Mouse (Mus musculus) MEL (cell line): ENCODE results near the gene Ccdc152. TPM values are rescaled to one million over a fixed set of nuclear protein-coding genes. Genes with fewer than 3 reads are reported as not detected.

Source experiments
- DNase-seq: peaks from one replicate; pipeline ENCODE4 v3.0.0; 2011; ENCODE audit warnings: low read depth, low spot score
- H3K27ac ChIP-seq: 2 replicates; pipeline ENCODE4 v1.5.1; 2012; ENCODE audit warnings: low read depth, mild to moderate bottlenecking, control low read depth, low read length, moderate library complexity; ENCODE audit not compliant: control insufficient read depth
- H3K27me3 ChIP-seq, 2 experiments: fragments of 150-350 bp in 1 of 2; sonication (generic) in 1 of 2; 2 replicates each; pipeline ENCODE4 v1.6.1; 2012; ENCODE audit warnings: low read length in 2 of 2, mild to moderate bottlenecking in 2 of 2, improper control_type of control experiment in 1 of 2, moderate library complexity in 1 of 2; ENCODE audit not compliant: insufficient read depth in 2 of 2, control insufficient read depth in 1 of 2
- H3K36me3 ChIP-seq, 2 experiments: 2 replicates each; pipeline ENCODE4 v1.6.1; 2012 to 2014; ENCODE audit warnings: low read length in 2 of 2, improper control_type of control experiment in 1 of 2, inconsistent platforms in 1 of 2, mild to moderate bottlenecking in 1 of 2; ENCODE audit not compliant: insufficient read depth in 2 of 2, control insufficient read depth in 1 of 2
- H3K4me1 ChIP-seq, 2 experiments: fragments of 150-350 bp in 1 of 2; sonication (generic) in 1 of 2; 2 replicates each; pipeline ENCODE4 v1.6.1; 2012; ENCODE audit warnings: low read length in 2 of 2, improper control_type of control experiment in 1 of 2, mild to moderate bottlenecking in 1 of 2; ENCODE audit not compliant: insufficient read depth in 2 of 2, control insufficient read depth in 1 of 2
- H3K4me3 ChIP-seq, 2 experiments: fragments of 150-350 bp in 1 of 2; sonication (generic) in 1 of 2; 2 replicates each; pipeline ENCODE4 v1.5.1; 2012; ENCODE audit warnings: low read depth in 2 of 2, low read length in 2 of 2, mild to moderate bottlenecking in 2 of 2, moderate library complexity in 2 of 2, control low read depth in 1 of 2, improper control_type of control experiment in 1 of 2; ENCODE audit not compliant: control insufficient read depth in 1 of 2, insufficient read depth in 1 of 2
- H3K79me2 ChIP-seq: 2 replicates; pipeline ENCODE4 v1.6.1; 2012; ENCODE audit warnings: mild to moderate bottlenecking, low read length, moderate library complexity; ENCODE audit not compliant: control insufficient read depth, poor library complexity, insufficient read depth
- H3K9ac ChIP-seq: 2 replicates; pipeline ENCODE4 v1.6.1; 2012; ENCODE audit warnings: low read depth, mild to moderate bottlenecking, control low read depth, low read length, moderate library complexity; ENCODE audit not compliant: control insufficient read depth, poor library complexity, severe bottlenecking
- H3K9me3 ChIP-seq: fragments of 150-350 bp; sonication (generic); replicated peaks from 2 replicates; pipeline ENCODE4 v1.6.1; 2012; ENCODE audit warnings: mild to moderate bottlenecking, low read length, improper control_type of control experiment, moderate library complexity; ENCODE audit not compliant: insufficient read depth
- BHLHE40 ChIP-seq: IDR thresholded peaks from 2 replicates; pipeline ENCODE4 v1.6.1; 2012; ENCODE audit warnings: low read depth, mild to moderate bottlenecking, inconsistent platforms, low read length, improper control_type of control experiment, borderline replicate concordance
- CHD1 ChIP-seq: IDR thresholded peaks from 2 replicates; pipeline ENCODE4 v1.6.1; 2012; ENCODE audit warnings: low read depth, mild to moderate bottlenecking, inconsistent platforms, low read length, improper control_type of control experiment
- CTCF ChIP-seq, 3 experiments: IDR thresholded peaks in 2 of 3; conservative IDR thresholded peaks in 1 of 3; 2 replicates each; pipeline ENCODE4 v1.5.1; 2011 to 2012; ENCODE audit warnings: low read length in 3 of 3, low read depth in 2 of 3, mild to moderate bottlenecking in 2 of 3, improper control_type of control experiment in 1 of 3, inconsistent platforms in 1 of 3, mixed read lengths in 1 of 3, moderate library complexity in 1 of 3; ENCODE audit not compliant: control insufficient read depth in 1 of 3, insufficient read depth in 1 of 3, poor library complexity in 1 of 3, severe bottlenecking in 1 of 3
- ELF1 ChIP-seq: IDR thresholded peaks from 2 replicates; pipeline ENCODE4 v1.6.1; 2014; ENCODE audit warnings: low read depth, mild to moderate bottlenecking, inconsistent platforms, low read length, improper control_type of control experiment, moderate library complexity
- EP300 ChIP-seq, 2 experiments: IDR thresholded peaks; 2 replicates each; pipeline ENCODE4 v1.6.1; 2011; ENCODE audit warnings: improper control_type of control experiment in 2 of 2, low read length in 2 of 2, low read depth in 1 of 2, mild to moderate bottlenecking in 1 of 2
- ETS1 ChIP-seq: IDR thresholded peaks from 2 replicates; pipeline ENCODE4 v1.6.1; 2012; ENCODE audit warnings: low read depth, mild to moderate bottlenecking, inconsistent platforms, low read length, improper control_type of control experiment, moderate library complexity
- JUND ChIP-seq: IDR thresholded peaks from 2 replicates; pipeline ENCODE4 v1.6.1; 2011; ENCODE audit warnings: low read depth, mild to moderate bottlenecking, improper control_type of control experiment, low read length
- KAT2A ChIP-seq: conservative IDR thresholded peaks from 2 replicates; pipeline ENCODE4 v1.6.1; 2012; ENCODE audit warnings: low read depth, low read length, improper control_type of control experiment, inconsistent platforms
- MAX ChIP-seq: IDR thresholded peaks from 2 replicates; pipeline ENCODE4 v1.6.1; 2011; ENCODE audit warnings: low read length, improper control_type of control experiment
- MYB ChIP-seq: IDR thresholded peaks from 2 replicates; pipeline ENCODE4 v1.6.1; 2011; ENCODE audit warnings: mild to moderate bottlenecking, low read depth, low read length, improper control_type of control experiment
- MYC ChIP-seq: IDR thresholded peaks from 2 replicates; pipeline ENCODE4 v1.6.1; 2011; ENCODE audit warnings: low read depth, mild to moderate bottlenecking, low read length, improper control_type of control experiment, moderate library complexity
- NRF1 ChIP-seq: IDR thresholded peaks from 2 replicates; pipeline ENCODE4 v1.6.1; 2014; ENCODE audit warnings: low read depth, mild to moderate bottlenecking, inconsistent platforms, low read length, improper control_type of control experiment, moderate library complexity; ENCODE audit not compliant: poor library complexity, insufficient read depth, severe bottlenecking
- POLR2A ChIP-seq, 2 experiments: IDR thresholded peaks; 2 replicates each; pipeline ENCODE4 v1.6.1; 2011 to 2012; ENCODE audit warnings: low read length in 2 of 2, mild to moderate bottlenecking in 2 of 2, control low read depth in 1 of 2, improper control_type of control experiment in 1 of 2, low read depth in 1 of 2, moderate library complexity in 1 of 2; ENCODE audit not compliant: control insufficient read depth in 1 of 2, insufficient read depth in 1 of 2, poor library complexity in 1 of 2
- POLR2AphosphoS2 ChIP-seq: IDR thresholded peaks from 2 replicates; pipeline ENCODE4 v1.6.1; 2011; ENCODE audit warnings: low read length, improper control_type of control experiment
- SMC3 ChIP-seq: IDR thresholded peaks from 2 replicates; pipeline ENCODE4 v1.6.1; 2011; ENCODE audit warnings: low read depth, low read length, improper control_type of control experiment
- TAL1 ChIP-seq: IDR thresholded peaks from 2 replicates; pipeline ENCODE4 v1.6.1; 2012; ENCODE audit warnings: mild to moderate bottlenecking, inconsistent platforms, low read length, moderate library complexity, mixed read lengths
- TBP ChIP-seq: IDR thresholded peaks from 2 replicates; pipeline ENCODE4 v1.8.0; 2011; ENCODE audit warnings: low read depth, low read length, improper control_type of control experiment
- TCF12 ChIP-seq: IDR thresholded peaks from 2 replicates; pipeline ENCODE4 v1.6.1; 2014; ENCODE audit warnings: low read depth, mild to moderate bottlenecking, inconsistent platforms, low read length, improper control_type of control experiment, moderate library complexity
- UBTF ChIP-seq: IDR thresholded peaks from 2 replicates; pipeline ENCODE4 v1.6.1; 2012; ENCODE audit warnings: low read depth, mild to moderate bottlenecking, inconsistent platforms, low read length, improper control_type of control experiment, moderate library complexity, borderline replicate concordance; ENCODE audit not compliant: insufficient read depth
- ZMIZ1 ChIP-seq: IDR thresholded peaks from 2 replicates; pipeline ENCODE4 v1.6.1; 2012; ENCODE audit warnings: low read depth, mild to moderate bottlenecking, inconsistent platforms, low read length, improper control_type of control experiment, moderate library complexity
- ZNF384 ChIP-seq: IDR thresholded peaks from 2 replicates; pipeline ENCODE4 v1.6.1; 2012; ENCODE audit warnings: low read depth, mild to moderate bottlenecking, inconsistent platforms, low read length, improper control_type of control experiment
- polyA plus RNA-seq, 2 experiments: library from polyadenylated mRNA; stranded (reverse) in 1 of 2; unstranded in 1 of 2; fragments of >175 nt in 1 of 2; fragments of >200 nt in 1 of 2; gene quantifications; 2 replicates each; pipeline versions ENCODE4 v1.2.1 to v1.2.4; 2012; ENCODE audit warnings: low replicate concordance in 2 of 2, low read depth in 1 of 2; ENCODE audit not compliant: insufficient read length in 2 of 2, insufficient read depth in 1 of 2, missing spikeins in 1 of 2
- total RNA-seq: library from RNA; depleted of rRNA; stranded (reverse); fragments of 300-350 nt; gene quantifications from 2 replicates; pipeline ENCODE4 v1.2.3, GENCODE M21; 2012

Gene Ccdc152
- total and polyA plus RNA-seq, 3 experiments: not detected

DNA sequence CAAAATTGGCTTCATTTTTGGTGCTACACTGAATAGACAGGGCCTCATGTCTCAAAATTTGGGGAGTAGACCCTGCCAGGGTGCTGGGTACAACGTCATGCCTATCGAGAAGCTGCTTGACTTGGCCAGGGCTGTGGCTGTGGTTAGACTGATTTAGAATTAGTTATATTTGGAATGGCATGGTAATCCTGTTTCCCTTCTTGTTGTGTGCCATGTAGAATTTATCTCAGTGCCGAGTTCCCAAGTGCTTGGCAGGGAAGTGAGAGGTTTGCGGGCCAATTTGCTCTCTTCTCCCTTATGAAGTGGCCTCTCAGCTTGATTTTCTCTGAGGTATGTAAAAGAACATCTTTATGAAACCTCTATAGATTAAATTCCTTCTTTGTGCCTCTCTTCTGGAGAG, 29.2 kb upstream of the Ccdc152 start:
- DNase-seq: no peak
- no peaks in the 10 kb centered on the region for H3K36me3 ChIP-seq
- H3K79me2 ChIP-seq: no peaks in the 10 kb centered on the region
- H3K27ac ChIP-seq: no peak overlapping the region
- no peak for TF ChIP-seq ETS1
- TF ChIP-seq BHLHE40: no peak
- TF ChIP-seq TAL1: no peak
- no peak for TF ChIP-seq SMC3
- no peak for TF ChIP-seq UBTF
- TF ChIP-seq CTCF (IDR thresholded peaks at IDR 0.05 in 2 of 3, conservative IDR thresholded peaks at IDR 0.05 in 1 of 3; ENCODE audit: control insufficient read depth in 1 of 3, insufficient read depth in 1 of 3, low read depth in 2 of 3, low read length in 3 of 3, poor library complexity in 1 of 3, severe bottlenecking in 1 of 3): no peak
- H3K4me1 ChIP-seq: no peaks in the 10 kb centered on the region
- no peaks in the 10 kb centered on the region for H3K27me3 ChIP-seq
- no peaks in the 10 kb centered on the region for H3K9me3 ChIP-seq
- no peak overlapping the region for H3K9ac ChIP-seq
- H3K4me3 ChIP-seq: no peak overlapping the region

DNA sequence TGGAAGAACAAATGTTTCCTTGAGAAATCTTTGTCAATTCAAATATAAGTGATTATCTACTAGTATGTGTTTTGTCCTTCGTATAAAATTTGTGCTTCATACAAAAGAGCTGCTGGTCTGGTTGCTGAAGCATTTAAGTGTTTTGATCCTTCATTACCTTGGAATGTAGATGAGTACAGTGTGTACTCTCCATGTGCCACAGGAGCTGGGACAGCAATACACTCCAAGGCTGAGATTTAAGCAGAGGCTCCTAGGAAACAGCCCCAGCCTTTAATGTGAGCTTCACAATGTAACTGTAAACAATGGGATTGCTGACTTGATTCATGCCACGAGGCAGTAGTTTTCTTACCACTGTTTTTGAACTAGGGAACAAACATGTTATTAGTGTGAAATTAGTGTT, 28.5 kb upstream of the Ccdc152 start:
- H3K9me3 ChIP-seq: no peaks in the 10 kb centered on the region
- H3K27me3 ChIP-seq: no peaks in the 10 kb centered on the region
- no peaks in the 10 kb centered on the region for H3K4me1 ChIP-seq
- H3K27ac ChIP-seq: no peak overlapping the region
- no peak overlapping the region for H3K4me3 ChIP-seq
- no peak overlapping the region for H3K9ac ChIP-seq
- no peaks in the 10 kb centered on the region for H3K79me2 ChIP-seq
- no peak for DNase-seq
- no peak for TF ChIP-seq NRF1
- no peak for TF ChIP-seq ZNF384
- TF ChIP-seq SMC3: no peak
- TF ChIP-seq CHD1: no peak
- no peak for TF ChIP-seq TCF12
- no peak for TF ChIP-seq POLR2A (IDR thresholded peaks at IDR 0.05; ENCODE audit: control insufficient read depth in 1 of 2, insufficient read depth in 1 of 2, low read depth in 1 of 2, low read length in 2 of 2, poor library complexity in 1 of 2)
- TF ChIP-seq CTCF (IDR thresholded peaks at IDR 0.05 in 2 of 3, conservative IDR thresholded peaks at IDR 0.05 in 1 of 3; ENCODE audit: control insufficient read depth in 1 of 3, insufficient read depth in 1 of 3, low read depth in 2 of 3, low read length in 3 of 3, poor library complexity in 1 of 3, severe bottlenecking in 1 of 3): no peak
- no peak for TF ChIP-seq MAX
- no peak for TF ChIP-seq POLR2AphosphoS2
- TF ChIP-seq TBP: no peak
- TF ChIP-seq JUND: no peak
- no peak for TF ChIP-seq EP300 (IDR thresholded peaks at IDR 0.05; ENCODE audit: low read depth in 1 of 2, low read length in 2 of 2)
- no peak for TF ChIP-seq ZMIZ1
- TF ChIP-seq MYB: no peak
- TF ChIP-seq KAT2A: no peak
- no peak for TF ChIP-seq UBTF
- no peak for TF ChIP-seq MYC
- TF ChIP-seq ELF1: no peak
- no peaks in the 10 kb centered on the region for H3K36me3 ChIP-seq
